Mouse (Mus musculus): Measurements from ENCODE around the gene Zfp92. TPM values are rescaled to one million over a fixed set of nuclear protein-coding genes. Genes with fewer than 3 reads are reported as not detected.

Zfp92 gene
- polyA plus RNA-seq, 1 experiment: 0.90 TPM

DNA sequence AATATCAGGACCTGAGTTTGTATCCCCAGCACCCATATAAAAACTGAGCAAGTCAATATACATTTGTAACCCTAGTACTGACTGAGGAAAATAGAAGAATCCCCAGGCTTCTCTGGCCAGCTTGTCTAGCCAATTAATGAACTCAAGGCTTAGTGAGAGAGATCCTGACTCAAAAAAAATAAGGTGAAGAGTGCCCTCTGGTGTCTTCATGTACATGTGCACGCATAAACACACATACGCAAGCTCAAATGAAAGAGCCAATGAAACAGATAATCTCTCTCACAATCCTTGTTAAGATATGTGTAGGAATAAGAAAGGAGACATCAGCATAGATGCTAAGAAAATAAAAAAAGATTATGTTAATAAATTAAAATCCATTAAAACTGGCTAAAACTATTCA lies 19.1 kb downstream of the Zfp92 start:
- Histone ChIP-seq H3K4me1 (ENCODE audit: control insufficient read depth, insufficient read depth, low read length) (no peaks in the 10 kb centered on the region), H3K27ac (ENCODE audit: insufficient read depth, low read length) (no peak overlapping the region), H3K4me3 (ENCODE audit: insufficient read depth, low read length) (no peak overlapping the region)
- TF ChIP-seq CTCF (IDR thresholded peaks at IDR 0.05; ENCODE audit: extremely low read depth, insufficient read depth, low read length): no peak
- TF ChIP-seq POLR2A (IDR thresholded peaks at IDR 0.05; ENCODE audit: extremely low read depth, insufficient read depth, low read length): no peak

- TF ChIP-seq POLR2A (IDR thresholded peaks at IDR 0.05; ENCODE audit: extremely low read depth, insufficient read depth, low read length) (no peak), CTCF (IDR thresholded peaks at IDR 0.05; ENCODE audit: extremely low read depth, insufficient read depth, low read length) (no peak)
- no peak overlapping the region for H3K27ac ChIP-seq (ENCODE audit: insufficient read depth, low read length)
- no peaks in the 10 kb centered on the region for H3K4me1 ChIP-seq (ENCODE audit: control insufficient read depth, insufficient read depth, low read length)
- H3K4me3 ChIP-seq (ENCODE audit: insufficient read depth, low read length): no peak overlapping the region
Observed at GRCm38 (mm10) chrX:73432850-73433249, 22.0 kb downstream of the Zfp92 start.

- TF ChIP-seq CTCF (IDR thresholded peaks at IDR 0.05; ENCODE audit: extremely low read depth, insufficient read depth, low read length): no peak
- TF ChIP-seq POLR2A (IDR thresholded peaks at IDR 0.05; ENCODE audit: extremely low read depth, insufficient read depth, low read length): no peak
- Histone ChIP-seq H3K4me1 (ENCODE audit: control insufficient read depth, insufficient read depth, low read length) (no peaks in the 10 kb centered on the region), H3K27ac (ENCODE audit: insufficient read depth, low read length) (no peak within 1 kb of the TSS), H3K4me3 (ENCODE audit: insufficient read depth, low read length) (no peak within 1 kb of the TSS)
Observed at GRCm38 (mm10) chrX:73435252-73435651, 24.4 kb downstream of the Zfp92 start, which contains the start of gene Trex2. Gene Trex2 (minus strand): TSS chrX:73435344.

DNA sequence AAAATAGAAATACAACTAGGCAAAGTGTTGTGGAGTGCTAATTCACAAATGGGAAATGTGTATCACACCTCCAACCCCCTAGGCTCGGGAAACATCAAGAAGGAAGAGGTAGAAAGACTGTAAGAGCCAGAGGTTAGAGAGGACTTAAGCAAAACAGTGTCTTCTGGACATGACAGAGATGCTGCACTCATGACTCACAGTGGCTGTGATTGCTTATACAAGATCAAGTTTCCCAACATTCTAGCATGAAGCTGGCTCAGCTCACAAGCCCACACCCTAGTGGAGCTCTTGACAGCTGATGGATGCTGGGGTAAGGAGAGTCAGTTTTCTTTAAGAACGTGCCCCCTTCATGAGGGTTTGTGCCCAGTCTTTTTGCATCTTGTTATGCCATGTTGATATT lies 30.5 kb downstream of the Zfp92 start:
- Histone ChIP-seq H3K27ac (ENCODE audit: insufficient read depth, low read length) (no peak overlapping the region), H3K4me1 (ENCODE audit: control insufficient read depth, insufficient read depth, low read length) (no peaks in the 10 kb centered on the region), H3K4me3 (ENCODE audit: insufficient read depth, low read length) (no peak overlapping the region)
- TF ChIP-seq CTCF (IDR thresholded peaks at IDR 0.05; ENCODE audit: extremely low read depth, insufficient read depth, low read length) (no peak), POLR2A (IDR thresholded peaks at IDR 0.05; ENCODE audit: extremely low read depth, insufficient read depth, low read length) (no peak)

GRCm38 (mm10) chrX:73451949-73452348 lies 41.1 kb downstream of the Zfp92 start:
- no peak overlapping the region for H3K27ac ChIP-seq (ENCODE audit: insufficient read depth, low read length)
- H3K4me1 ChIP-seq (ENCODE audit: control insufficient read depth, insufficient read depth, low read length): no peaks in the 10 kb centered on the region
- peak; percentile 76 for TF ChIP-seq CTCF (IDR thresholded peaks at IDR 0.05; ENCODE audit: extremely low read depth, insufficient read depth, low read length)
- TF ChIP-seq POLR2A (IDR thresholded peaks at IDR 0.05; ENCODE audit: extremely low read depth, insufficient read depth, low read length): no peak
- H3K4me3 ChIP-seq (ENCODE audit: insufficient read depth, low read length): no peak overlapping the region

- no peak within 1 kb of the TSS for H3K27ac ChIP-seq (ENCODE audit: insufficient read depth, low read length)
- H3K4me3 ChIP-seq (ENCODE audit: insufficient read depth, low read length): peak within 1 kb of the TSS; percentile 54
- H3K4me1 ChIP-seq (ENCODE audit: control insufficient read depth, insufficient read depth, low read length): no peaks in the 10 kb centered on the region
- peak; percentile 42 for TF ChIP-seq CTCF (IDR thresholded peaks at IDR 0.05; ENCODE audit: extremely low read depth, insufficient read depth, low read length)
- no peak for TF ChIP-seq POLR2A (IDR thresholded peaks at IDR 0.05; ENCODE audit: extremely low read depth, insufficient read depth, low read length)
Observed at GRCm38 (mm10) chrX:73458877-73459392, 48.0 kb downstream of the Zfp92 start, which contains the start of gene Haus7. Gene Haus7 (minus strand): TSS chrX:73459044.

GRCm38 (mm10) chrX:73460792-73461191 lies 49.9 kb downstream of the Zfp92 start:
- Histone ChIP-seq H3K27ac (ENCODE audit: insufficient read depth, low read length) (no peak overlapping the region), H3K4me3 (ENCODE audit: insufficient read depth, low read length) (no peak overlapping the region), H3K4me1 (ENCODE audit: control insufficient read depth, insufficient read depth, low read length) (no peaks in the 10 kb centered on the region)
- TF ChIP-seq CTCF (IDR thresholded peaks at IDR 0.05; ENCODE audit: extremely low read depth, insufficient read depth, low read length): no peak
- no peak for TF ChIP-seq POLR2A (IDR thresholded peaks at IDR 0.05; ENCODE audit: extremely low read depth, insufficient read depth, low read length)

DNA sequence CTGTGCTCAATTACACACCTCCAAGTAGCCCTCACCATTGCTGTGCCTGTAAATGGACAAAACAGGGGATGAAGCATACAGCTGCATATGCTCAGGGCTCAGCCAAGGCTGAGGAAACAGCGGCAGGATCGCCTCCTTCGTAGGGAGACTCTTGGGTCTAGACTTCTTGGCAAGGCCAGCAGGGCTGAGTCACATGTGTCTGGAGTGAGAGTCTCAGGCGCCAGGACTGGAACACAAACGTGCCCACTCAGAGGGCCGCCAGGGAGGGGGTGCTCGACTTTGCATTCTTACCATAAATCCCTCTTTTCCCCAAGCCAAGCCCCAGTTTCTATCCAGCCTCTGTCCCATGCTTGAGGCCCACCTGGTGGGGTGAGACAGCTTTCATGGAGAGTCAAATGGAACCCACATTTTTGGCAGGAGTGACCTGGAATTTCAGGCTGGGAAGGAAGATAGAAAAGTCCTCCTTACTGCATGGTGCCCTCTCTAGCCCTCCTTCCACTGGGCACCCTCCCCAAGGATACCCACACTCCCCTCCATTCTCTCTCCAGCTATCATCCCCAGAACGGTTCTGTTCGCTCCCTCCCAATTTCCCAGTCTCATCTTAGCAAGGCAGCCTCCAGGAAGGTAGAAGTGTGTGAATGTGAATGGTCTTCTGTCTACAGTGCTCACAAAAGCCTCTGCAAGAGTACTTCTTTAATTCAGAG lies 54.7 kb downstream of the Zfp92 start:
- H3K27ac ChIP-seq (ENCODE audit: insufficient read depth, low read length): no peak overlapping the region
- H3K4me3 ChIP-seq (ENCODE audit: insufficient read depth, low read length): no peak overlapping the region
- TF ChIP-seq CTCF (IDR thresholded peaks at IDR 0.05; ENCODE audit: extremely low read depth, insufficient read depth, low read length) (no peak), POLR2A (IDR thresholded peaks at IDR 0.05; ENCODE audit: extremely low read depth, insufficient read depth, low read length) (no peak)
- H3K4me1 ChIP-seq (ENCODE audit: control insufficient read depth, insufficient read depth, low read length): no peaks in the 10 kb centered on the region

DNA sequence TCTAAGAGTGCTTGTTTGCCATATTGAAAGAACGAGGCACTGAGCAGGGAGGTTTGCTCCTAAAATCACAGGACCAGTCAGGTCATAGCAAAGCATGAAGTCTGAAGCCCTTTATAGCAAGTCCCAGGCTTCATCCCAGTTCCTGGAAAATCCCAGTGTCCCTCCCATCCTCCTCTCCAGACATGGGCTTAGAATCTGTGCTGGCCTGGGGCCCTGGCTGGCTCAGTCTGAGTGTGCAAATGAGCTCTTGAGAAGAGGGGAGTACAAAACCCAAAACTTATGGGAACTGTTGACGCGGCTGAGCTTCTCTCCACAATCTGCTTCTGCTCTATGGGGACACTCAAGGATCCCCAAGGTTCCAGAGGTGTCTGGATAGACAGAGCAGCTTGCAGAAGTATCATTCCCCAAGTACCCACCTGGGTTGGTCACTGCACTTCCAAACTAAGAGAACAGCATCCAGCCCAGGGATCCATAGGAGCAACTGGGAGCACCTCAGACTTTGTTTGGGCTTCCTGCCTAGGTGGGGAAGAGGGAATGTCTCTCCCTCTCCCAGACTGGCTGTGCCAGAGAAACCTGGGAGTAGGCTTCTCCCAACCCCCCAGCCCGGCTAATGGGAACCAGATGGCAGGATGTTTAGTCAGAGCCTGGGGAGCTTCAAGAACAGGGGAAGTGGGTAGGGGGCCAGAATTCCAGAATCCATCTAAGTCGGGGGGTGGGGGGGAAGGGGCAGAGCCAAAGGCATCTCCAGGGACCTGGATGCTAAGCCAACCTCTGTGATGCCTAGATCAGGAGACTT lies 56.7 kb downstream of the Zfp92 start:
- H3K4me3 ChIP-seq (ENCODE audit: insufficient read depth, low read length): no peak overlapping the region
- TF ChIP-seq CTCF (IDR thresholded peaks at IDR 0.05; ENCODE audit: extremely low read depth, insufficient read depth, low read length) (no peak), POLR2A (IDR thresholded peaks at IDR 0.05; ENCODE audit: extremely low read depth, insufficient read depth, low read length) (no peak)

More for the DNA sequence above, 56.7 kb downstream of the Zfp92 start:
- no peak overlapping the region for H3K27ac ChIP-seq (ENCODE audit: insufficient read depth, low read length)
- H3K4me1 ChIP-seq (ENCODE audit: control insufficient read depth, insufficient read depth, low read length): no peaks in the 10 kb centered on the region

All from cortical plate, adult 2 months (tissue).